13 mouse cellular contexts compared by ENCODE assay signal in the genomic region with DNA sequence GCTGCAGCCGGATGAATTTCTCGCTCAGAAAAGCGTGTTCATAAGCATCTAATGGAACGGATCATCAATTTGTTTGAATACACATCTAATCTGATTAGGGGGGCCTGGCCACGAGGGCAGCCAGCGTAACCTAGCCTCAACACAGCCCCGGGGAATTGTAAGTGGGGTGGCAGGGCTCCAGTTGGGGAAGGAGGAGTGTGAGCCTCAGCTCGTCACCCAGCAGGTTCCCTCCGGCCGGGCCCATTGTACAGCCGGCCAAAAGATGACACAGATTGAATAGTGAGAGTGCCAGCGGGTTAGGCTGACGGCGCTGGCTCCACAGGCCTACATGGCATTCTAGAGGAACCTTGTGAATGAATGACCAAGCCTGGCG.
A peak's percentile ranks its signal among the peaks of the same experiment; 100 is the strongest.
DNase-seq lines count a peak whose midpoint lies in the region; ATAC-seq and TF ChIP-seq lines count a peak whose summit lies in the region.
"Had no signal": no experiment of that assay in that cellular context is flagged by ENCODE, and none has a peak within 500 bp of the region (broad histone marks: within the 10 kb centered on the region; RNA-seq: fewer than 3 reads in every experiment).

No protein-coding gene starts in this region.

- peak; percentile 8 for DNase-seq in adrenal gland, postnatal 10 days
- DNase-seq in adrenal gland, postnatal 4 days (ENCODE audit: low spot score in 2 of 2) = no peak
- peak; percentile 73 to 83 for DNase-seq in cerebellum, postnatal 10 days
- DNase-seq in kidney, adult 2 months = no peak
- no peak for DNase-seq in right cerebral cortex, adult 18-20 months
- no peak for DNase-seq in gastrocnemius, adult 8-10 months (ENCODE audit: low spot score in 2 of 2)
- DNase-seq: spleen, adult 18-20 months; thymus, postnatal 36 days had no signal

- ATAC-seq in hindbrain, embryonic 13.5 days (ENCODE audit: low FRiP score) = peak; percentile 64
- peak; percentile 60; the same call in 1 of the 2 replicates for ATAC-seq in neural tube, embryonic 13.5 days (ENCODE audit: low read depth)
- ATAC-seq: lung, postnatal 0 days had no signal

- no peak for TF ChIP-seq POLR2A in kidney, adult 2 months (IDR thresholded peaks at IDR 0.05; ENCODE audit: low read depth, low read length)

- H3K9me3 ChIP-seq in hindbrain, embryonic 13.5 days = no peaks in the 10 kb centered on the region
- no peaks in the 10 kb centered on the region for H3K9me3 ChIP-seq in neural tube, embryonic 13.5 days

- WGBS in hindbrain, embryonic 13.5 days = 22% methylated on average over 15 of the region's 15 CpGs
- WGBS in neural tube, embryonic 13.5 days = 16% methylated on average over 15 of the region's 15 CpGs
- 55% methylated on average over 15 of the region's 15 CpGs for WGBS in kidney, adult 2 months

- no peaks in the 10 kb centered on the region for H3K27me3 ChIP-seq in hindbrain, embryonic 13.5 days
- no peaks in the 10 kb centered on the region for H3K27me3 ChIP-seq in neural tube, embryonic 13.5 days
- H3K27me3 ChIP-seq in kidney, adult 2 months (replicated peaks; ENCODE audit: control insufficient read depth, insufficient read depth, low read length) = no peaks in the 10 kb centered on the region

- H3K4me2 ChIP-seq in hindbrain, embryonic 13.5 days = peak overlapping the region; percentile 32; the same call in 1 of the 2 replicates
- no peak overlapping the region for H3K4me2 ChIP-seq in neural tube, embryonic 13.5 days

- H3K27ac ChIP-seq in hindbrain, embryonic 13.5 days = peak overlapping the region; percentile 50
- peak overlapping the region; percentile 47 for H3K27ac ChIP-seq in neural tube, embryonic 13.5 days (replicated peaks)
- H3K27ac ChIP-seq in kidney, adult 2 months (ENCODE audit: insufficient read depth, low read depth, low read length) = no peak overlapping the region

- TF ChIP-seq CTCF in kidney, adult 2 months (conservative IDR thresholded peaks at IDR 0.05; ENCODE audit: insufficient read depth, insufficient read length, low read depth, low read length) = no peak

- H3K36me3 ChIP-seq in hindbrain, embryonic 13.5 days = no peaks in the 10 kb centered on the region
- H3K36me3 ChIP-seq in neural tube, embryonic 13.5 days = no peaks in the 10 kb centered on the region
- H3K36me3 ChIP-seq in kidney, adult 2 months (ENCODE audit: control insufficient read depth, insufficient read depth, low read length) = no peaks in the 10 kb centered on the region
- H3K36me3 ChIP-seq: G1E had no signal

- H3K4me3 ChIP-seq in hindbrain, embryonic 13.5 days = no peak overlapping the region
- no peak overlapping the region for H3K4me3 ChIP-seq in neural tube, embryonic 13.5 days
- no peak overlapping the region for H3K4me3 ChIP-seq in kidney, adult 2 months (ENCODE audit: insufficient read depth, low read depth, low read length)
- H3K4me3 ChIP-seq: erythroblast, embryonic 14.5 days had no signal

- no peak overlapping the region for H3K9ac ChIP-seq in hindbrain, embryonic 13.5 days
- H3K9ac ChIP-seq in neural tube, embryonic 13.5 days = peak overlapping the region; percentile 27; the same call in 1 of the 2 replicates

- peaks cover 34% of the 10 kb centered on the region for H3K4me1 ChIP-seq in hindbrain, embryonic 13.5 days (replicated peaks)
- H3K4me1 ChIP-seq in neural tube, embryonic 13.5 days (replicated peaks) = peaks cover 35% of the 10 kb centered on the region
- H3K4me1 ChIP-seq in kidney, adult 2 months (ENCODE audit: control insufficient read depth, insufficient read depth, low read length) = no peaks in the 10 kb centered on the region

Comparison
In these comparisons a context has a peak if more than half of its experiments do, and no peak if none do; other contexts are left out.
1. DNase-seq: peak in adrenal gland, postnatal 10 days (single experiment) and cerebellum, postnatal 10 days (2 of 2); none in adrenal gland, postnatal 4 days (0 of 2), kidney, adult 2 months (single experiment), right cerebral cortex, adult 18-20 months (single experiment) and gastrocnemius, adult 8-10 months (0 of 2).